Mouse (Mus musculus) midbrain, embryonic 15.5 days (tissue): ENCODE measurements around the gene Isg20. TPM values are rescaled to one million over a fixed set of nuclear protein-coding genes. Genes with fewer than 3 reads are reported as not detected.

Experiments used
- ATAC-seq: fragments of 200-750 bp; cut with Nextera tagmentation; replicated peaks from 2 replicates; pipeline ENCODE4 v1.8.0; 2017; ENCODE audit warnings: moderate TSS enrichment
- H3K27ac ChIP-seq: fragments of 300-500 bp; sonication (generic); 2 replicates; pipeline ENCODE4 v1.5.1; 2015; ENCODE audit warnings: mild to moderate bottlenecking, inconsistent platforms
- H3K27me3 ChIP-seq: fragments of 300-500 bp; sonication (generic); replicated peaks from 2 replicates; pipeline ENCODE4 v1.6.1; 2015; ENCODE audit warnings: inconsistent platforms
- H3K36me3 ChIP-seq: fragments of 300-500 bp; sonication (generic); replicated peaks from 2 replicates; pipeline ENCODE4 v1.6.1; 2015; ENCODE audit warnings: inconsistent platforms
- H3K4me1 ChIP-seq: fragments of 300-500 bp; sonication (generic); 2 replicates; pipeline ENCODE4 v1.6.1; 2015; ENCODE audit warnings: inconsistent platforms
- H3K4me2 ChIP-seq: fragments of 300-500 bp; sonication (generic); 2 replicates; pipeline ENCODE4 v1.6.1; 2015; ENCODE audit warnings: inconsistent platforms, mild to moderate bottlenecking, moderate library complexity
- H3K4me3 ChIP-seq: fragments of 300-500 bp; sonication (generic); 2 replicates; pipeline ENCODE4 v1.5.1; 2015; ENCODE audit warnings: mild to moderate bottlenecking, inconsistent platforms
- H3K9ac ChIP-seq: fragments of 300-500 bp; sonication (generic); 2 replicates; pipeline ENCODE4 v1.6.1; 2015; ENCODE audit warnings: mild to moderate bottlenecking, inconsistent platforms
- H3K9me3 ChIP-seq: fragments of 300-500 bp; sonication (generic); 2 replicates; pipeline ENCODE4 v1.6.1; 2016; ENCODE audit warnings: inconsistent platforms
- WGBS: fragments of 180-500 bp; shearing (Covaris S2); methylation state at CpG from one replicate; pipeline ENCODE4 v1.1.7; 2015; ENCODE audit warnings: mixed read lengths; 5-methylcytosine and 5-hydroxymethylcytosine counted together
- microRNA-seq: library from miRNA; unstranded; fragments of <30 nt; microRNA quantifications from one replicate; pipeline ENCODE4, GENCODE M21; 2016
- polyA plus RNA-seq: library from polyadenylated mRNA; unstranded; fragments of >200 nt; fragmentation: Nextera tagmentation; extraction: Ambion mirVana; gene quantifications from 2 replicates; pipeline ENCODE4 v1.2.1, GENCODE M21; 2015

Gene Isg20
- polyA plus RNA-seq, 1 experiment from 2014 or later = 2.2 TPM

DNA sequence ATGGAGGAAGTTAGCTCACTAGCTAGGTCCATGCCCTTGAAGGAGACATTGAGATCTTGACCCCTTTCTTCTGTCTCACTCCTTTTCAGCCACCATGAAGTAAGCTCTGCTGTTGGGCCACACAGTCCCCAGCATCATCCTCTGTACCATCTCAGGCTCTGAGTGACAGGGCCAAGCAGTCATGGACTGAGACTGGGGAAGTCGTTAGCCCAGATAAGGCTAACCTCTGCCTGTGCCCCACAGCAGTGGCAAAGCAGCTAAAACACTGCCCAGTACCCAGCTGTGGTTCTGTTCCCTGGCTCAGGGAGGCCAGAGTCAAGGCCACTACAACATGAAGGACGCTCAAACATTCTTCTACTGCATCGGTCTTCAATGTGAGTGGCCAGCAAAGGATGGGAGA is 14.0 kb downstream of the Isg20 start:
- Histone ChIP-seq H3K9ac (no peak overlapping the region), H3K27me3 (no peaks in the 10 kb centered on the region), H3K4me1 (no peaks in the 10 kb centered on the region), H3K27ac (no peak overlapping the region), H3K9me3 (no peaks in the 10 kb centered on the region), H3K36me3 (no peaks in the 10 kb centered on the region), H3K4me3 (no peak overlapping the region), H3K4me2 (no peak overlapping the region)
- WGBS = 84% methylated on average over 3 of the region's 3 CpGs
- ATAC-seq = no peak

DNA sequence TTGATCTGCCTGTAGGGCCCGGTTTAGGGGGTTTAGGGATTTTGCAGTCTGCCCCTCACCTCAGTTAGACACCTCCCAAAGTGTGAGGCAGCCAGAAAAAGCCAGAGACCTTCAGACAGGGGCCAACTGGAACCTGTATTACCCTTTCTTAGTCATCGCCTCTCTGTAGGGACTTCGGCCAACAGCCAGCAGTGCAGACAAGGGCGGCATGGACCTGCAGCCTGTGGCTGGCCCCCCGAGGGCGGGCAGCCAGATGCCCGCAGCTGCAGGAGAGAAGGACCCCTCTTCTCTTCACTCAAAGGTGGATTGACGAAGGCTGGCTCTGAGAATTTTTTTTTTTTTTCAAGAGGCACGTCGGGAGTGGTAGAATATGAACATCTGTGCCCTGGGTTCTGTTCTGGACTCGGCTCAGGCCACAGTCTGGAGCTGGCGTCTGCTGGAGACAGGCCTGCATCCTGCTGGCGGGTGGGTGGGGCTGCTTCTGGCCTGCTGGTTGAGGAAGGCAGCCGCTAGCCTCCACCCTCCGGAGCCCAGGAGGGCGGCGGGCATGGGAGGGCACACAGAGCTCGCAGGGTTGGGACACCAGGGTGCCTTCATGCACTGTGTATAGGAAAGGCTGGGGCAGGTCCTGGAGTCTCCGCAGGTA is 25.9 kb downstream of the Isg20 start:
- ATAC-seq = no peak
- Histone ChIP-seq H3K36me3 (no peaks in the 10 kb centered on the region), H3K4me3 (no peak overlapping the region), H3K4me2 (no peak overlapping the region), H3K9me3 (no peaks in the 10 kb centered on the region), H3K27ac (no peak overlapping the region), H3K4me1 (no peaks in the 10 kb centered on the region), H3K9ac (no peak overlapping the region), H3K27me3 (no peaks in the 10 kb centered on the region)
- WGBS = 63% methylated on average over 19 of the region's 19 CpGs

DNA sequence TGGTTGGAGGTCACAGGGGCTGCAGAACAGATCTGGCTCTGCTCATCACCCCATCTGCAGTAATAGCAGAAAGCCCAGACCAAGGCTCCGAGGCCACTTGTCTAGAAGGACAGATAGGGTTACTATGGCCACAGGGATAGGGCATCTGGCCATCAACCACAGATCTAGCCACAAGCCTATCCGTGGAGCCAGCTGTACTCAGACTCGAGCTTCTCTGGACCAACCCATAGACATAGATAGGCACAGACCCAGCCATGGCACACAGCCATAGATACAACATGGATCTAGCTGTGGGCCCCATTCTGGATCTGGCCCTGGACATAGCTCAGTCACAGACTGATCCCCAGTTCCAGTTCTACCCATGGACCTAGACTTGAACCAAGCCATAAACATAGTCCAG is 27.7 kb downstream of the Isg20 start:
- no peak for ATAC-seq
- 89% methylated on average over 3 of the region's 3 CpGs for WGBS
- H3K4me1 ChIP-seq = no peaks in the 10 kb centered on the region

DNA sequence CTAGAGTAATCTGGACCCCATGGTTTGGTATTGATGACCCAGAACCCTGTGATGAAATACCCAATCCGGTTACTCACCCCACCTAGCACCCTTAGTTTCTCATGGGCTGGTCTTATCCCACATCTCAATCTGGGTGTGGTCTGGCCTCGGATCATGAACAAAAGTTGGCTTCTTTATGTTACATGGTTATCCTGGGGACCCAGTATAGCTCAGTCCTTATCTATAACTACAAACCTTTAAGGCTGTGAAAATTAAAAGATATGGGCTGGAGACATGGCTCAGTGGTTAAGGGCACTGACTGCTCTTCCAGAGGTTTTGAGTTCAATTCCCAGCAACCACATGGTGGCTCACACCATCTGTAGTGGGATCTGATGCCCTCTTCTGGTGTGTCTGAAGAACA is 29.3 kb downstream of the Isg20 start:
- WGBS = 94% methylated on average over 2 of the region's 2 CpGs
- ATAC-seq = no peak

More for the DNA sequence above, 27.7 kb downstream of the Isg20 start:
- H3K36me3 ChIP-seq = no peaks in the 10 kb centered on the region
- H3K4me2 ChIP-seq = no peak overlapping the region
- H3K4me3 ChIP-seq = no peak overlapping the region
- H3K9me3 ChIP-seq = no peaks in the 10 kb centered on the region
- no peak overlapping the region for H3K27ac ChIP-seq
- H3K9ac ChIP-seq = no peak overlapping the region
- no peaks in the 10 kb centered on the region for H3K27me3 ChIP-seq

DNA sequence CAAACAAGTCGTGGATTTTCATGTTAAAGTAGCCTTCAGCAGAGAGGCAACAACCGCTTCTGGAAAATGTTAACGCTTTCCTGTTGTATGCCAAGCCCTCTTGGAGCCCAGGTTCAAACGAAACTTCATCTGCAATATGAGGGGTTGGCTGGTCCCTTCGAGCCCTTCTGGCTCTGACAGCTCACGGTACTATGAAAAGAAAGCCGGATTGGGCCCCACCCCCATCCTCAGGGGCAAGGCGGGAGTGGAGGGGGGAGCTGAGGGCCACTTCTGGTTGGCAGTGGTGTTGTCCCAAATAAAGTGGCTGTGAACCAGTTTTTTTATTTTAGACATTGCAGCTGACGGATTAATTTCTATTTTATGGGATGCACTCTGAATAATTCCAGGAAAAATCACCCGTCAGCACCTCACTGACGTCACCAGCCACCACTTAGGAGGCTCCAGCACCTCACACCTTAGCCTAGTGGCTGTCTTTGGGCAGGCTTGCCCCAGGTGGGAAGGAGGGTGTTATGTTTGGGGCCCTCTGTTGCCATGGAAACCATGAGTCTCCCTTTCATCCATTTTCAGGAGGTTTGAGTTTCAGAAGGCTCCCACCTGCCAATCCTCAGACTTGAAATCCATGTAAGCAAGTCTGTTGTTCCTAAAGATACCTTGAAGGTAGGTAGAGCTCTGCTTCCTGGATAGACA is 40.8 kb downstream of the Isg20 start:
- H3K9me3 ChIP-seq = no peaks in the 10 kb centered on the region
- H3K9ac ChIP-seq = no peak overlapping the region
- no peak overlapping the region for H3K4me3 ChIP-seq
- peak overlapping the region; percentile 8; the same call in 1 of the 2 replicates for H3K27ac ChIP-seq
- peaks cover 13% of the 10 kb centered on the region; the same call in 1 of the 2 replicates for H3K4me1 ChIP-seq
- 32% methylated on average over 11 of the region's 11 CpGs for WGBS
- ATAC-seq = no peak
- H3K4me2 ChIP-seq = peak overlapping the region; percentile 33
- H3K36me3 ChIP-seq = no peaks in the 10 kb centered on the region
- H3K27me3 ChIP-seq = no peaks in the 10 kb centered on the region

More for the DNA sequence above, 29.3 kb downstream of the Isg20 start:
- H3K9me3 ChIP-seq = no peaks in the 10 kb centered on the region
- H3K4me1 ChIP-seq = no peaks in the 10 kb centered on the region
- H3K4me3 ChIP-seq = no peak overlapping the region
- no peak overlapping the region for H3K27ac ChIP-seq
- H3K27me3 ChIP-seq = no peaks in the 10 kb centered on the region
- H3K9ac ChIP-seq = no peak overlapping the region
- H3K4me2 ChIP-seq = no peak overlapping the region
- H3K36me3 ChIP-seq = no peaks in the 10 kb centered on the region

DNA sequence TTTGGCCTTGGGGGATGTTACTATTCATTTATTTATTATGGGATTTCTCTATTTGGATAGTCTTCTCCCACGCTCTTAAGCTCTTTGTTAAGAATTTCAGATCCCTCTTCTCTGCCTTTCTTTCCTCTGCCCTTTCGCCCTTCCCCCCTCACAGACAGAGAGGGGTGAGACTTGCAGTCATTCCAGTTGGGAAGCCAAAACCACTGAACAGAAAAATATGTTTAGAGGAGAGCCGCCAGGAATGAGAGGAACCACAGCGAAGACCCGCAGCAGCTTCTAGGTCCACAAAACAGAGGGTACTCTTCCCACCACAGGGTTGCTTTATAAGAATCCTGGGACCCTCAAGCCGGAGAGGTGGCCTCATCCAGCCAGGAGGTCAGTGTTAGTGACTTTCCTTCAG is 41.4 kb downstream of the Isg20 start:
- no peak for ATAC-seq
- WGBS = 84% methylated on average over 6 of the region's 6 CpGs
- Histone ChIP-seq H3K9ac (no peak overlapping the region), H3K27me3 (no peaks in the 10 kb centered on the region), H3K36me3 (no peaks in the 10 kb centered on the region), H3K9me3 (no peaks in the 10 kb centered on the region), H3K4me2 (no peak overlapping the region), H3K4me1 (peaks cover 13% of the 10 kb centered on the region; the same call in 1 of the 2 replicates), H3K4me3 (no peak overlapping the region), H3K27ac (no peak overlapping the region)

DNA sequence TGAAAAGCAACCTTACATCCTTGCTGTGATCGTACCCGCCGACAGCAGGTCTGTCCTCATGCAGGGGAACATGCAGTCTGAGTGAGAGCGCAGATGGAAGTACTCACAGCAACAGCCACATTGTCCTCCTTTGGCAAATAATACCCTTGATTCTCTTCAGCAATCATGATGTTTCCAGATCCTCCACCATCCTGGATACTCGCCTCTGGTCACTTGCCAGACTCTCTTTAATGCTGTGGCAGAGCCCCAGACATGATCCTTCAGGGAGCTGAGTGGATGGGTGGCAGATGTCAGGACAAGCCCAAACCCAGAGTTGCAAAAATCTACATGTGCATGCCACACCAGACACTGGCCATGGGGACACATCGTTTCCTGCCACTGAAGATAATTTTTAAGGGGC is 41.9 kb downstream of the Isg20 start:
- Histone ChIP-seq H3K36me3 (no peaks in the 10 kb centered on the region), H3K9ac (no peak overlapping the region), H3K4me3 (no peak overlapping the region), H3K27ac (no peak overlapping the region), H3K4me2 (no peak overlapping the region), H3K27me3 (no peaks in the 10 kb centered on the region), H3K4me1 (peaks cover 13% of the 10 kb centered on the region; the same call in 1 of the 2 replicates), H3K9me3 (no peaks in the 10 kb centered on the region)
- no peak for ATAC-seq
- 79% methylated on average over 6 of the region's 6 CpGs for WGBS

DNA sequence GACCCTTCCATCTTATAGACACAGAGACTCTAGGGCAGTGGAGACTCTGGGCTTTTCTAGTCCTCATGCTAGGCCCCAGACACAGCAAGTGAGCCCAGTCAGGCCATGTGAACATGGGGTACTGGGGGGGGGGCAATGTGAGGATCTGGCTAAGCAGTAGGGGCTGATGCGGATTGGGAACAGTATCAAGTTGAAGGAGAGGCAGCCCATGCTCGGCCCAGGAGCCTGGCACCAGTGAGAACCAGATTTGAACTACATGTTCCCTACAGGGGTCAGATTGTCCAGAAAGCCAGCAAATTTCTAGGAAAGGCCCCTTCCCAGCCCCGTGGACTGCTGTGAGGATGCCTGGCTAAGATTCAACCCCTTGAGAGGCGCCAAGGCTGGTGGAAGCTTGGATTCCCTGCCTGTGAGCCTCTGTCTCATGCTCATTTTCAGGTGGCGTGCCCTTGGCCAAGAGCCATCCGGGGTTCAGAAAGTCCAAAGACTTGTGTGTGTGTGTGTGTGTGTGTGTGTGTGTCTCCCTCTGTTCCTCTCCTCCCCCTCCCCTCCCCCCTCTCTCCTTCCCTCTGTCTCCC is 45.4 kb downstream of the Isg20 start:
- Histone ChIP-seq H3K27me3 (no peaks in the 10 kb centered on the region), H3K9ac (no peak overlapping the region), H3K4me2 (no peak overlapping the region), H3K4me3 (no peak overlapping the region), H3K36me3 (no peaks in the 10 kb centered on the region), H3K9me3 (no peaks in the 10 kb centered on the region), H3K27ac (no peak overlapping the region), H3K4me1 (peaks cover 11% of the 10 kb centered on the region; the same call in 1 of the 2 replicates)
- no peak for ATAC-seq
- WGBS = 78% methylated on average over 6 of the region's 6 CpGs

DNA sequence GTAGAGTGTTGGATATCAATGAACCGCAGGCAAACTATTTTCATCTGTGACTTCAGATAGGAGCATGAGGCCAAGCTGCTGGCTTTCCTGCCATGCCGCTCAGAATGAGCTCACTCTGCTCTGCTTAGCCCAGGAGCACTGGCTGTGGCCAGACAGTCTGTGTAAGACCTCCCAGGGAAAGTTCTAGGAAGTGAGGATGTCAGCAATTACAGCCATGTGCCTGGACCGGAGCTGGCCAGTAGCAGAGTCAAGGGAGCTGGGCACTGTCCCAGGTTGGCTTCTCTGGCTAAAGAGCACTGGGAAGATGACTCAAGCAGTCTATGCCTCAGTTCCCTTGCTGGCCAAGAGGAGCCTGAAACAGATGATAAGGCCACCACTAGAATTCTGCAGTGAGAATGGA is 50.7 kb downstream of the Isg20 start:
- no peak overlapping the region for H3K9ac ChIP-seq
- no peaks in the 10 kb centered on the region for H3K36me3 ChIP-seq
- no peaks in the 10 kb centered on the region for H3K27me3 ChIP-seq
- no peaks in the 10 kb centered on the region for H3K4me1 ChIP-seq
- no peak overlapping the region for H3K4me3 ChIP-seq
- 91% methylated on average over 3 of the region's 3 CpGs for WGBS
- no peaks in the 10 kb centered on the region for H3K9me3 ChIP-seq
- no peak overlapping the region for H3K4me2 ChIP-seq
- no peak for ATAC-seq
- H3K27ac ChIP-seq = no peak overlapping the region

Small RNA genes within 50 kb of the gene (microRNA-seq; reads per million reads assigned to microRNA genes)
- 400 reads per million, percentile 69 among the genes with 10 or more reads in this experiment for gene Mir7-2

Other genes with a start within 250 kb of the Isg20 start
- 22.4 and 25.3 TPM in 2 replicates for gene Ntrk3, start 175.4 kb upstream of the Isg20 start, polyA plus RNA-seq
- 64.6 and 70.1 TPM in 2 replicates for gene Mrps11, start 130.3 kb upstream of the Isg20 start, polyA plus RNA-seq
- 49.8 and 56.3 TPM in 2 replicates for gene Mrpl46, start 129.9 kb upstream of the Isg20 start, polyA plus RNA-seq
- 14.3 and 15.9 TPM in 2 replicates for gene Det1, start 66.2 kb upstream of the Isg20 start, polyA plus RNA-seq
- gene Aen, start 17.6 kb upstream of the Isg20 start, polyA plus RNA-seq = 51.6 and 52.7 TPM in 2 replicates
- gene Acan, start 140.1 kb downstream of the Isg20 start, polyA plus RNA-seq = 0.06 and 0.14 TPM in 2 replicates
- gene Hapln3, start 217.6 kb downstream of the Isg20 start, polyA plus RNA-seq = 1.6 and 2.0 TPM in 2 replicates
- 113 and 150 TPM in 2 replicates for gene Mfge8, start 235.6 kb downstream of the Isg20 start, polyA plus RNA-seq